Mouse (Mus musculus) cortical plate, adult 2 months (tissue): ENCODE results near the gene Slc17a7. TPM values are rescaled to one million over a fixed set of nuclear protein-coding genes. Genes with fewer than 3 reads are reported as not detected.
A peak's percentile ranks its signal among the peaks of the same experiment; 100 is the strongest.

ENCODE experiments used
- H3K27ac ChIP-seq: fragments of 200-500 bp; 2 replicates; pipeline ENCODE4 v1.5.1; 2012; ENCODE audit warnings: low read length, control low read depth, inconsistent platforms; ENCODE audit not compliant: insufficient read depth
- H3K4me1 ChIP-seq: fragments of 200-500 bp; 2 replicates; pipeline ENCODE4 v1.6.1; 2011; ENCODE audit warnings: low read length; ENCODE audit not compliant: control insufficient read depth, insufficient read depth
- H3K4me3 ChIP-seq: fragments of 200-500 bp; 2 replicates; pipeline ENCODE4 v1.5.1; 2011; ENCODE audit warnings: mild to moderate bottlenecking, low read length, control low read depth; ENCODE audit not compliant: insufficient read depth
- CTCF ChIP-seq: fragments of 200-500 bp; IDR thresholded peaks from 2 replicates; pipeline ENCODE4 v1.5.1; 2011; ENCODE audit warnings: mild to moderate bottlenecking, control low read depth, low read length; ENCODE audit not compliant: insufficient read depth; ENCODE audit errors: extremely low read depth
- POLR2A ChIP-seq: fragments of 200-500 bp; IDR thresholded peaks from 2 replicates; pipeline ENCODE4 v1.6.1; 2011; ENCODE audit warnings: mild to moderate bottlenecking, low read length, control low read depth; ENCODE audit not compliant: insufficient read depth; ENCODE audit errors: extremely low read depth
- polyA plus RNA-seq: library from polyadenylated mRNA; depleted of rRNA; stranded (reverse); fragments of >200 nt; gene quantifications from 2 replicates; pipeline ENCODE4 v1.2.3, GENCODE M21; 2012

Gene Slc17a7
- polyA plus RNA-seq, 1 experiment: 1,033 TPM

- Histone ChIP-seq H3K4me1 (no peaks in the 10 kb centered on the region), H3K4me3 (no peak within 1 kb of the TSS), H3K27ac (no peak within 1 kb of the TSS)
- TF ChIP-seq POLR2A (no peak), CTCF (no peak)
Observed at GRCm38 (mm10) chr7:45180896-45181477, 17.2 kb downstream of the Slc17a7 start, which contains the start of gene Pth2. Gene Pth2, plus strand, starts transcription at chr7:45180995.

DNA sequence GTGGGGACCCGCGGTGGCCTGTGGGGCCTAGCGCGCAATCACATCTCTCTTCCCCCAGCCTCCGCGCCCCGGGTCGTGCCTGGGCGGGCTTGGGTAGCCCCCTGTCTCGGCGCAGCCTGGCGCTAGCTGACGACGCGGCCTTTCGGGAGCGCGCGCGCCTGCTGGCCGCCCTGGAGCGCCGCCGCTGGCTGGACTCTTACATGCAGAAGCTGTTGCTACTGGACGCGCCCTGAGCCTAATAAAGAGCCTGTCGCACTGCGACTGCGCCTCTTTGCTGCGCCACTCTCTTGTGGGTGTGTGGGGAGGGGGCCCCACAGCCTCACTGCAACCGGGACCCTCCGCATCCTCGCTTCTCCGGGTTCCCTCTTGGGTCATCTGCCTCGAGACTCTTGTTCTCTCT, 17.8 kb downstream of the Slc17a7 start:
- Histone ChIP-seq H3K4me1 (no peaks in the 10 kb centered on the region), H3K27ac (no peak overlapping the region), H3K4me3 (no peak overlapping the region)
- TF ChIP-seq CTCF (no peak), POLR2A (no peak)

- Histone ChIP-seq H3K4me3 (no peak overlapping the region), H3K27ac (no peak overlapping the region)
- TF ChIP-seq POLR2A (peak; percentile 90), CTCF (no peak)
Observed at GRCm38 (mm10) chr7:45182199-45182601, 18.5 kb downstream of the Slc17a7 start.

DNA sequence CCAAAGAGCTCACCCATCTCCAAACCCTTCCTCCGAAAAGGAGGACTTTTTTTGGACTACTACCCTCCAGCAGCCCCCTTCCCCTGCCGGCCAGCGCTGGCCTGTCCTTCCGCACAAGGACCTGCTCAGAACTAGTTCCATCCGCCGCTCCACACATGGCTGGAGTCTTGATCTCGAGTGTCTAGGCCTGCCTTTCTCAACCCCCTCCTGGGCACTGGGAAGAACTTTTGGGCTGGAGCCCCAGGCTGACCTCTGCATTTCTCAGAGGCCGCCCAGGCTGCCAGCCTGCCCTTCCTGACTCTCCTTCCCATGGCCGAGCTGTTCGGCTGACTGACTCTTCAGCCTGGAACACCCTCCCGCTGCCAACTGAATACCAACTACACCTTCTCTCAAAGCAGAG, 18.9 kb downstream of the Slc17a7 start:
- Histone ChIP-seq H3K4me1 (no peaks in the 10 kb centered on the region), H3K27ac (no peak overlapping the region), H3K4me3 (no peak overlapping the region)
- TF ChIP-seq POLR2A: no peak
- TF ChIP-seq CTCF: no peak

More at GRCm38 (mm10) chr7:45182199-45182601, 18.5 kb downstream of the Slc17a7 start:
- no peaks in the 10 kb centered on the region for H3K4me1 ChIP-seq

GRCm38 (mm10) chr7:45183672-45184071, 19.9 kb downstream of the Slc17a7 start:
- Histone ChIP-seq H3K4me1 (no peaks in the 10 kb centered on the region; the same call in 1 of the 2 replicates), H3K27ac (no peak overlapping the region), H3K4me3 (no peak overlapping the region)
- no peak for TF ChIP-seq POLR2A
- TF ChIP-seq CTCF: no peak

DNA sequence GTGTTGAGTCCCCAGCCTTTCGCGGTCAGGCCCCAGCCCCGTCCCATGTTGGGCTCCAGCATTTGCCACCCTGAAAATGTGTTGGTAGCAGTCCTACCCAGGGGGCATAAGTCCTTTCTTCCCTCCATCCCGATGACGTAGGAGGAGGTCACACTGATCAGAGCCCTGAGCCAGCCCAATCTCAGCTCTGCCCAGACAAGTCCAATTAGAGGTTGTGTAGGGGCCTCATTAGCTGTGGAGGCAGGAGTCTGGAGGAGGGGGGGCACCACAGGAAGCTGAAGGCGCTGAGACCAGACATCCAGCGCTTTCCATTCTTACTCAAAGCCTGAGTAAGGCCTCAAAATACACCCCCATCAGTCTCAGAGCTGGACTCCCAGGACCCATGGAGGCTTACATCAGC, 22.2 kb downstream of the Slc17a7 start:
- no peak overlapping the region for H3K27ac ChIP-seq
- no peak for TF ChIP-seq POLR2A
- TF ChIP-seq CTCF: no peak

GRCm38 (mm10) chr7:45189600-45189999, 25.9 kb downstream of the Slc17a7 start:
- TF ChIP-seq CTCF (no peak), POLR2A (0 out of 2 replicates have a peak, but pooled peaks have one; percentile 5)
- Histone ChIP-seq H3K4me1 (no peaks in the 10 kb centered on the region; the same call in 1 of the 2 replicates), H3K27ac (no peak overlapping the region), H3K4me3 (no peak overlapping the region)

More for the DNA sequence above, 22.2 kb downstream of the Slc17a7 start:
- Histone ChIP-seq H3K4me3 (no peak overlapping the region), H3K4me1 (no peaks in the 10 kb centered on the region; the same call in 1 of the 2 replicates)

GRCm38 (mm10) chr7:45190186-45190585, 26.4 kb downstream of the Slc17a7 start:
- H3K4me3 ChIP-seq: no peak overlapping the region
- TF ChIP-seq POLR2A (no peak), CTCF (no peak)
- no peak overlapping the region for H3K27ac ChIP-seq
- H3K4me1 ChIP-seq: no peaks in the 10 kb centered on the region; the same call in 1 of the 2 replicates

- H3K27ac ChIP-seq: no peak overlapping the region
- H3K4me1 ChIP-seq: no peaks in the 10 kb centered on the region; the same call in 1 of the 2 replicates
- no peak overlapping the region for H3K4me3 ChIP-seq
- no peak for TF ChIP-seq POLR2A
- no peak for TF ChIP-seq CTCF
Observed at GRCm38 (mm10) chr7:45191161-45191560, 27.4 kb downstream of the Slc17a7 start.

- Histone ChIP-seq H3K4me3 (no peak overlapping the region), H3K27ac (no peak overlapping the region), H3K4me1 (peaks cover 2% of the 10 kb centered on the region; the same call in 1 of the 2 replicates)
- TF ChIP-seq CTCF: no peak
Observed at GRCm38 (mm10) chr7:45191803-45192363, 28.1 kb downstream of the Slc17a7 start.
